Mouse (Mus musculus) CH12.LX (cell line): ENCODE measurements at regions not wholly inside any gene's neighbourhood (a gene's known extent, or its start where the extent isn't known, plus 50 kb on each side); places are given as distances from the start of the nearest gene placed in this dataset.

ENCODE experiments used
- DNase-seq: peaks from one replicate; pipeline ENCODE4 v3.0.0-alpha.2; 2013; ENCODE audit errors: extremely low read depth
- H3K27ac ChIP-seq: 2 replicates; pipeline ENCODE4 v1.5.1; 2012; ENCODE audit warnings: low read depth, mild to moderate bottlenecking, control low read depth, moderate library complexity; ENCODE audit not compliant: insufficient read depth
- H3K27me3 ChIP-seq: replicated peaks from 2 replicates; pipeline ENCODE3; 2012; ENCODE audit warnings: inconsistent platforms
- H3K36me3 ChIP-seq, 2 experiments: replicated peaks in 1 of 2; 2 replicates each; pipeline versions ENCODE3 to v1.6.1; 2012; ENCODE audit warnings: inconsistent platforms in 1 of 2, low read length in 1 of 2, mild to moderate bottlenecking in 1 of 2, mixed read lengths in 1 of 2, moderate library complexity in 1 of 2; ENCODE audit not compliant: control insufficient read depth in 1 of 2, insufficient read depth in 1 of 2
- H3K4me1 ChIP-seq, 2 experiments: 2 replicates each; pipeline ENCODE4 v1.6.1; 2012; ENCODE audit warnings: inconsistent platforms in 1 of 2, moderate library complexity in 1 of 2; ENCODE audit not compliant: insufficient read depth in 2 of 2, control insufficient read depth in 1 of 2
- H3K4me2 ChIP-seq: 2 replicates; pipeline ENCODE4 v1.6.1; 2012; ENCODE audit warnings: low read depth, mild to moderate bottlenecking, control low read depth; ENCODE audit not compliant: poor library complexity, insufficient read depth, severe bottlenecking
- H3K4me3 ChIP-seq, 3 experiments: fragments of 150-350 bp in 1 of 3; sonication (generic) in 1 of 3; replicated peaks in 1 of 3; 2 replicates each; pipeline versions ENCODE3 to v1.5.1; 2011 to 2012; ENCODE audit warnings: low read depth in 2 of 3, low read length in 2 of 3, mild to moderate bottlenecking in 2 of 3, moderate library complexity in 2 of 3, control low read depth in 1 of 3, improper control_type of control experiment in 1 of 3, inconsistent platforms in 1 of 3, mixed read lengths in 1 of 3; ENCODE audit not compliant: poor library complexity in 1 of 3
- H3K79me2 ChIP-seq: replicated peaks from 2 replicates; pipeline ENCODE4 v1.6.1; 2012; ENCODE audit warnings: mild to moderate bottlenecking, moderate library complexity; ENCODE audit not compliant: control insufficient read depth, poor library complexity, insufficient read depth, severe bottlenecking; ENCODE audit errors: extremely low read depth
- H3K9ac ChIP-seq: 2 replicates; pipeline ENCODE4 v1.6.1; 2012; ENCODE audit warnings: low read depth, mild to moderate bottlenecking, control low read depth, moderate library complexity; ENCODE audit not compliant: insufficient read depth
- H3K9me3 ChIP-seq: replicated peaks from 2 replicates; pipeline ENCODE3; 2012; ENCODE audit warnings: low read length, inconsistent platforms, mixed read lengths
- BHLHE40 ChIP-seq: IDR thresholded peaks from 2 replicates; pipeline ENCODE4 v1.6.1; 2011; ENCODE audit warnings: mild to moderate bottlenecking, low read depth, low read length, improper control_type of control experiment
- CHD1 ChIP-seq: IDR thresholded peaks from 2 replicates; pipeline ENCODE4 v1.6.1; 2012; ENCODE audit warnings: low read depth, low read length, improper control_type of control experiment, inconsistent platforms
- CTCF ChIP-seq, 2 experiments: IDR thresholded peaks in 1 of 2; conservative IDR thresholded peaks in 1 of 2; 2 replicates each; pipeline ENCODE4 v1.5.1; 2011 to 2012; ENCODE audit warnings: low read depth in 2 of 2, low read length in 2 of 2, improper control_type of control experiment in 1 of 2, inconsistent platforms in 1 of 2, mild to moderate bottlenecking in 1 of 2, moderate library complexity in 1 of 2
- E2F4 ChIP-seq: IDR thresholded peaks from 2 replicates; pipeline ENCODE4 v1.6.1; 2011; ENCODE audit warnings: low read depth, low read length, improper control_type of control experiment; ENCODE audit not compliant: insufficient replicate concordance
- ELF1 ChIP-seq: IDR thresholded peaks from 2 replicates; pipeline ENCODE4 v1.6.1; 2014; ENCODE audit warnings: low read depth, mild to moderate bottlenecking, inconsistent platforms, low read length, improper control_type of control experiment
- EP300 ChIP-seq: IDR thresholded peaks from 2 replicates; pipeline ENCODE4 v1.6.1; 2011; ENCODE audit warnings: low read length, improper control_type of control experiment
- ETS1 ChIP-seq: conservative IDR thresholded peaks from 2 replicates; pipeline ENCODE4 v1.6.1; 2012; ENCODE audit warnings: low read depth, mild to moderate bottlenecking, inconsistent platforms, low read length, improper control_type of control experiment, moderate library complexity
- GABPA ChIP-seq: IDR thresholded peaks from 2 replicates; pipeline ENCODE4 v1.6.1; 2012; ENCODE audit warnings: low read depth, low read length, improper control_type of control experiment, inconsistent platforms; ENCODE audit not compliant: insufficient replicate concordance
- IRF4 ChIP-seq: IDR thresholded peaks from 2 replicates; pipeline ENCODE4 v1.6.1; 2014; ENCODE audit warnings: low read depth, mild to moderate bottlenecking, inconsistent platforms, low read length, improper control_type of control experiment
- JUN ChIP-seq: IDR thresholded peaks from 2 replicates; pipeline ENCODE4 v1.6.1; 2011; ENCODE audit warnings: low read depth, mild to moderate bottlenecking, low read length, improper control_type of control experiment, moderate library complexity; ENCODE audit not compliant: insufficient read depth
- KAT2A ChIP-seq: IDR thresholded peaks from 2 replicates; pipeline ENCODE4 v1.6.1; 2012; ENCODE audit warnings: low read length, improper control_type of control experiment, inconsistent platforms; ENCODE audit not compliant: insufficient replicate concordance
- MXI1 ChIP-seq: IDR thresholded peaks from 2 replicates; pipeline ENCODE4 v1.6.1; 2011; ENCODE audit warnings: mild to moderate bottlenecking, low read depth, low read length, improper control_type of control experiment
- MYC ChIP-seq: IDR thresholded peaks from 2 replicates; pipeline ENCODE4 v1.6.1; 2011; ENCODE audit warnings: low read depth, mild to moderate bottlenecking, improper control_type of control experiment, low read length
- NELFE ChIP-seq: IDR thresholded peaks from 2 replicates; pipeline ENCODE4 v1.6.1; 2011; ENCODE audit warnings: low read depth, low read length, improper control_type of control experiment
- NRF1 ChIP-seq: IDR thresholded peaks from 2 replicates; pipeline ENCODE4 v1.6.1; 2014; ENCODE audit warnings: low read depth, mild to moderate bottlenecking, inconsistent platforms, low read length, improper control_type of control experiment, moderate library complexity
- POLR2A ChIP-seq: IDR thresholded peaks from 2 replicates; pipeline ENCODE4 v1.6.1; 2011; ENCODE audit warnings: low read depth, mild to moderate bottlenecking, improper control_type of control experiment, low read length
- POLR2AphosphoS2 ChIP-seq: IDR thresholded peaks from 2 replicates; pipeline ENCODE4 v1.6.1; 2011; ENCODE audit warnings: low read depth, low read length, improper control_type of control experiment
- RAD21 ChIP-seq: IDR thresholded peaks from 2 replicates; pipeline ENCODE4 v1.6.1; 2011; ENCODE audit warnings: low read depth, mild to moderate bottlenecking, low read length, improper control_type of control experiment, moderate library complexity
- SIN3A ChIP-seq: IDR thresholded peaks from 2 replicates; pipeline ENCODE4 v1.6.1; 2012; ENCODE audit warnings: low read length, improper control_type of control experiment, inconsistent platforms
- TCF12 ChIP-seq: IDR thresholded peaks from 2 replicates; pipeline ENCODE4 v1.6.1; 2014; ENCODE audit warnings: low read depth, mild to moderate bottlenecking, inconsistent platforms, low read length, improper control_type of control experiment
- UBTF ChIP-seq: IDR thresholded peaks from 2 replicates; pipeline ENCODE4 v1.6.1; 2012; ENCODE audit warnings: low read depth, mild to moderate bottlenecking, inconsistent platforms, low read length, improper control_type of control experiment, moderate library complexity
- USF1 ChIP-seq: IDR thresholded peaks from 2 replicates; pipeline ENCODE4 v1.6.1; 2014; ENCODE audit warnings: low read depth, mild to moderate bottlenecking, inconsistent platforms, low read length, improper control_type of control experiment
- USF2 ChIP-seq: conservative IDR thresholded peaks from 2 replicates; pipeline ENCODE4 v1.6.1; 2011; ENCODE audit warnings: low read depth, low read length, improper control_type of control experiment
- ZC3H11A ChIP-seq: IDR thresholded peaks from 2 replicates; pipeline ENCODE4 v1.6.1; 2012; ENCODE audit warnings: low read depth, mild to moderate bottlenecking, inconsistent platforms, low read length, improper control_type of control experiment
- ZKSCAN1 ChIP-seq: IDR thresholded peaks from 2 replicates; pipeline ENCODE4 v1.6.1; 2012; ENCODE audit warnings: low read depth, inconsistent platforms, low read length, improper control_type of control experiment, borderline replicate concordance
- ZNF384 ChIP-seq: IDR thresholded peaks from 2 replicates; pipeline ENCODE4 v1.6.1; 2012; ENCODE audit warnings: low read depth, low read length, improper control_type of control experiment, inconsistent platforms
- dilution Hi-C: fragments of 300-500 bp; cut with MboI; formaldehyde crosslinking; loops from 2 replicates; pipeline ENCODE4 v1.14.3; 2020; ENCODE audit warnings: low sequenced_read_pairs; ENCODE audit not compliant: extremely low pct_unique_long_range_greater_than_20kb, extremely low pct_ligation_motif_present
- in situ Hi-C: fragments of 300-500 bp; cut with MboI; formaldehyde crosslinking; loops from 3 replicates; pipeline ENCODE4 v1.14.3; 2019; ENCODE audit warnings: low sequenced_read_pairs, low pct_ligation_motif_present, low pct_unique_long_range_greater_than_20kb, mixed read lengths

DNA sequence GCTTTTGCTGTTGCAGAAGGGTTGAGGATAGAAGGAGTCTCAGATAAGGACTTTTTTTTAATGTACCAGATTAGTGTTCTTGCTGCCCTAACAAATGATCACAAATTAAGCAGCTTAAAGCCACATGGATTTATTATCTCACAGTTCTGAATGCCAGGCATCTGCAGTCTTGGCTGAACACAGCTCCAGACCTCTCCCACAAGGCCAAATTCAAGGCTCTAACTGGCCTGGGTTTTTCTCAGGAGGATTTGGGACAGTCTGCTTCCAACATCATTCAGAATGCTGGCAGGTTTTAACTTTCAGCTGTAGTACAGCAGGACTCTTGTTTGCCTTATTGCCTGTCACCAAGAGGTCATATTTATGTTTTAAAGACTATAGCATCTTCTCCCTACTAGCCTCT is 329.7 kb upstream of the Chrm2 start:
- in situ Hi-C loops = no loop called here

GRCm38 (mm10) chr6:36060411-36060810 is 327.5 kb upstream of the Chrm2 start:
- TF ChIP-seq ZC3H11A = no peak
- TF ChIP-seq JUN = no peak
- no peak for TF ChIP-seq POLR2AphosphoS2
- TF ChIP-seq UBTF = no peak
- TF ChIP-seq ZNF384 = no peak
- no peak for TF ChIP-seq EP300
- TF ChIP-seq NRF1 = no peak
- TF ChIP-seq GABPA = no peak
- TF ChIP-seq BHLHE40 = no peak
- no peak for TF ChIP-seq USF1
- TF ChIP-seq POLR2A = no peak
- TF ChIP-seq RAD21 = no peak
- TF ChIP-seq MXI1 = no peak
- TF ChIP-seq CHD1 = no peak

More for the DNA sequence above, 329.7 kb upstream of the Chrm2 start:
- no peak for TF ChIP-seq ZNF384
- no peak for TF ChIP-seq MXI1
- no peak for TF ChIP-seq CHD1
- TF ChIP-seq, all 38 proteins: peak for 0
- no peaks in the 10 kb centered on the region for H3K27me3 ChIP-seq
- dilution Hi-C loops = no loop called here
- H3K4me2 ChIP-seq = no peak overlapping the region
- H3K4me3 ChIP-seq = no peak overlapping the region
- no peaks in the 10 kb centered on the region for H3K4me1 ChIP-seq
- no peak overlapping the region for H3K9ac ChIP-seq
- H3K79me2 ChIP-seq = no peaks in the 10 kb centered on the region
- no peaks in the 10 kb centered on the region for H3K36me3 ChIP-seq
- no peaks in the 10 kb centered on the region for H3K9me3 ChIP-seq
- H3K27ac ChIP-seq = no peak overlapping the region
- no peak for DNase-seq

GRCm38 (mm10) chr6:36064919-36065318 is 323.0 kb upstream of the Chrm2 start:
- no peak overlapping the region for H3K4me3 ChIP-seq
- DNase-seq = no peak
- no peaks in the 10 kb centered on the region for H3K79me2 ChIP-seq
- in situ Hi-C loops (no loop called here), dilution Hi-C loops (no loop called here)
- H3K4me2 ChIP-seq = no peak overlapping the region
- no peaks in the 10 kb centered on the region for H3K27me3 ChIP-seq
- no peaks in the 10 kb centered on the region for H3K4me1 ChIP-seq
- H3K27ac ChIP-seq = no peak overlapping the region
- H3K9me3 ChIP-seq = no peaks in the 10 kb centered on the region
- TF ChIP-seq ELF1 = no peak
- TF ChIP-seq USF2 = no peak
- no peak for TF ChIP-seq USF1
- TF ChIP-seq JUN = no peak
- TF ChIP-seq ZNF384 = no peak
- TF ChIP-seq ZKSCAN1 = no peak
- TF ChIP-seq KAT2A = no peak
- no peak for TF ChIP-seq EP300
- no peak for TF ChIP-seq CHD1
- TF ChIP-seq BHLHE40 = no peak
- no peak for TF ChIP-seq POLR2A
- no peak for TF ChIP-seq ETS1
- no peak for TF ChIP-seq UBTF
- TF ChIP-seq CTCF (conservative IDR thresholded peaks at IDR 0.05 in 1 of 2, IDR thresholded peaks at IDR 0.05 in 1 of 2; ENCODE audit: low read depth in 2 of 2, low read length in 2 of 2) = no peak
- no peak for TF ChIP-seq NELFE
- TF ChIP-seq E2F4 = no peak
- TF ChIP-seq TCF12 = no peak
- no peak for TF ChIP-seq MYC
- no peak for TF ChIP-seq SIN3A
- TF ChIP-seq IRF4 = no peak
- TF ChIP-seq, all 38 proteins: peak for 0
- Histone ChIP-seq H3K9ac (no peak overlapping the region), H3K36me3 (no peaks in the 10 kb centered on the region)

More at GRCm38 (mm10) chr6:36060411-36060810, 327.5 kb upstream of the Chrm2 start:
- in situ Hi-C loops (no loop called here), dilution Hi-C loops (no loop called here)
- DNase-seq = no peak
- Histone ChIP-seq H3K4me3 (no peak overlapping the region), H3K79me2 (no peaks in the 10 kb centered on the region), H3K4me1 (no peaks in the 10 kb centered on the region), H3K27me3 (no peaks in the 10 kb centered on the region), H3K4me2 (no peak overlapping the region), H3K27ac (no peak overlapping the region), H3K36me3 (no peaks in the 10 kb centered on the region), H3K9me3 (no peaks in the 10 kb centered on the region), H3K9ac (no peak overlapping the region)
